Mouse (Mus musculus): ENCODE measurements around the gene Itga9.

Itga9 gene

GRCm38 (mm10) chr9:118822581-118822980 lies 216.1 kb downstream of the Itga9 start:
- no peak for DNase-seq (ENCODE audit: low spot score)

DNA sequence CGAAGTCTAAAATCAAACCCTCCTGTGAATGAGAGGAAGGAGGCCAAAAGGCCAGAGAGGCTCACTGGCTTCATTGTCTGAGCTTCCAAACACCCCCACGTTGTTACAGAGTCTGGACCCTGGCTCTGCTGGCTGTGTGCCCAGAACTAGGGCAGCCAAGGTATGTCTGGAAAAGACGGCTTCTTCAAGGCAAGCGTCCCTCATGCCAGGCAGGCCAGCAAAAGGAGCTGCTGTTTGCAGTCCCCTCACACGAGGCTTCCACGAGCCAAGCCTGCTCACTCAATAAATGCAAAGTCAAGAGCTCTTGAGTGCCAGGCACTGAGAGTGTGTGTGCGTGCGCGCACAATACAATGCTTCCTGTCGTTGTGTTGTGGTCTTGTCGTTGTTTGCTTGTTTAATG lies 224.6 kb downstream of the Itga9 start:
- DNase-seq (ENCODE audit: low spot score), result no peak

GRCm38 (mm10) chr9:118832533-118832932 lies 226.0 kb downstream of the Itga9 start:
- DNase-seq (ENCODE audit: low spot score), result no peak

DNA sequence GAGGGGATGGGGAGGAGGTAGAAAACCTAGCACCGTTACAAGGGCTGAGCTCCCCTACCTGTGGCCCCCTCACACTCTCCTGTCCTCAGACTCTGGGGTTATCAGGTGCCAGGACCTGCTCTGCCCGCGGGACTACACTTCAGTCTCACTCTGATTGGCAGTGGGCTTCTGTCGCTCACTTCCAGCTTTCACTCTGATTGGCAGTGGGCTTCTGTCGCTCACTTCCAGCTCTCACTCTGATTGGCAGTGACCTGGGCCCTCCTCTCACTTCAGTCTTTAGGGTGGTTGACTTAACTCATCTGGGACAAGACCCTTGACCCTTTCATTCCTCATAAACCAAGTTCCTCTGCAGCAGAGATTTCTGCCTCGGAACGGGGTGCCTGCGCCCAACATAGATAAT lies 226.9 kb downstream of the Itga9 start:
- DNase-seq (ENCODE audit: low spot score), result no peak

DNA sequence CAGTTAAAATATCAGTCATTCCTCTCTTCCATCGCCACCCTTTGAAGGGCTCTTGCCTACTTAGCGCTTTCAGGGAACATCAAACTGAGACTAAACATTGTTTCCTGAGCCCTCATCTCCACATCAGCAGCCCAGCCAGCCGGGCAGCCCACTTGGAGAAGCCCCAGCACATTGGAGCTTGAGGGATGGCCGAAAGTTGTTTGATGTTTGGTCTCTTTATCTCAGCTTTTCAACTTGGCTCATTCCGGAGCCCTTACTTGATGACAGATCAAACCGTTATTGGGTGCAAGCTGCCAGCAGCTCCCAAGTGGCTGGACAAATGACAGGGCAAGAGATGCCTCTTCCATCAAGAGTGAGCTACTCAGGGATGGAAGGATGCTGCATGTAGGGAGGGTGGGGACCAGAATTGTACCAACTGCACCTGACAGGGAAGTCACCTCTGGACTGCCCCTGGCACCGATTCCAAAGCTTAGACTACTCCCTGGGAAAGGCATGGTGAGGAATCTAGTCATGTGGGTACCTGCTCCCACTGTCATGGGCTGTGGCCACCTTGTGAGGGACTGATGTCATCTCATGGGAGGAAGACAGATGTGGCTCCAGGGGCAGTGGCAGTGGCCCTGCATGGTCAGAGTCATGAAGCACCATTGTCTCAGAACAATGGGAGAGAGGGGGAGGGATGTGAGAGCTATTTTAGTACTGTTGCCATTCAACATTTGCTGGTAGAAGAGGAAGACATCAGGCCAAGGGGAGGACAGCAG lies 232.6 kb downstream of the Itga9 start:
- DNase-seq (ENCODE audit: low spot score), result no peak

GRCm38 (mm10) chr9:118841247-118841646 lies 234.8 kb downstream of the Itga9 start:
- no peak for DNase-seq (ENCODE audit: low spot score)

DNA sequence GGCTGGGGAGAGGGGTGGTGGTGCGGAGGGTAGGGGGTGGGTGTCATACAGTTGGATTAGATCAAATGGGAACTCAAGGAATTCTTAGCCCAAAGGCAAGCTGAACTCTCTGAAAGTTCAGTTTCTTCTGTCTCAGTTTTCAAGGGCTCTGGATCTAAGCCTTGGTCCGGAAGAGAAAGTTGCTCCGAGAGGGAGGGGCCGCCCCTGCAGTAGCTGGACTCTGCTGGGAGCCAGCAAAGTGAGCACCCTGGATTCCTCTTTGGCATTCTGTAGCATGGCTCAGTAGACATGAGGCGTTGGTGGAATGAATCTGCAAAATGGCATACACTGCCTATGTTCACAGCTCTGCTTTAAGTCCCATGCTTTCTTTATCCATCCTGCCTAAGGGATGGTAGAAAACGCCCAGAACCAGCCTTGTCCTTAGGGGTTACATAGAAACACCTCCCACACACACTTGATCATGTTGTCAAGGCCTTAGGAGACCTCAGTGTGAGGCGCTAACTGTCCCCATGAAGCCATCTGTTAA lies 235.5 kb downstream of the Itga9 start:
- DNase-seq (ENCODE audit: low spot score), result no peak

DNA sequence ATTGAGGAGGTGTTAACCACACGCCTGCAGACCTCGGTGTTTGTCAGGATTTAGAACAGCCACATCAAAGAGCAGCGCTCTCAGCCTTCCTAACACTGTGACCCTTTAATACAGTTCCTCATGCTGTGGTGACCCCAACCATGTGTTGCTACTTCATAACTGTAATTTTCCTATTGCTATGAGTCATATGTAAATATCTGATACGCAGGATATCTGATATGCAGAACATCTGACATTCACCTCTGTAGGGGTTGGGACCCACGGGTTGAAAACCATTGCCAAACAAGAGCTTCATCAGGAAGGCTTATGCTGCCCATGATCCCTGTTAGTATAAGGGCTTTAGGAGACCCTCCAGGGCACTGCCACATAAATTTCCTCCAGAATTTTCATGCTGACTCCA lies 237.2 kb downstream of the Itga9 start:
- no peak for DNase-seq (ENCODE audit: low spot score)

DNA sequence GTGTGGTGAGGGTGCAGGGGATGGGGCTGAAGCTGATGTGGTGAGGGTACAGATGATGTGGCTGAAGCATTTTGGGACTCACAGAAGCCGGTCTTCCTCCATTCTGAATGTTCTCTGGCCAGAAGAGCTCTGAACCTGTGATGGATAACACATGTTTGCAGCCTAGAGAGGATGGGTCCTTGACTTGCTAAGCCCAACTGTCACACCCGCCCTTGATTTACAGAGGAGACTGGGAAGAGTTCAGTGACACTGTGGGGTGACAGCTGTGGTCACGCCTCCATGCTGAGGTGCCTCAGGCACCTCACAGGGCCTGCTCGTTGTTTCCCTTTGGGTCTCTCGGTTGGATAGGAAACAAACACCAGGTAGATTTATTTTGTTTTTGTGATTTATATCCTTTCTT lies 238.5 kb downstream of the Itga9 start:
- DNase-seq (ENCODE audit: low spot score), result no peak

- no peak for DNase-seq (ENCODE audit: low spot score)
These were observed 240.3 kb downstream of the Itga9 start for GRCm38 (mm10) chr9:118846766-118847165.

DNA sequence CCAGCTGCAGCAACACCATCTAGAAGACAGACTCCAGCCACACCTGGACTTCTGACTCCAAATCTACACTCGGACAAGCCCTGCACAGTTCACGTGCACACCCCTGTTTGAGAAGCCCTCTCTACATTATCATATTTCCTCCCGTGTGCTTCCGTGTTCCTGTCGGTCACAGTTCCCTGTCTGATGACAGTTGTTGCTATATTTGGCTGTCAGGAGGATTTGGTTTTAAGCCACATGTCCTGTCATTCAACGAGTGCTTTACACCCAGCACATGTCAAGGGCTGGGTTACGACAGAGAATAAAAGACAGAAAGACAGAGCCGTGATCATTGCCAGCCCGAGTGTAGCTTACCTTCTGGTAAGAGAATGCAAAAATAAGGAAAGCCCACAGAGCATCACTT lies 250.2 kb downstream of the Itga9 start:
- no peak for DNase-seq (ENCODE audit: low spot score)

DNA sequence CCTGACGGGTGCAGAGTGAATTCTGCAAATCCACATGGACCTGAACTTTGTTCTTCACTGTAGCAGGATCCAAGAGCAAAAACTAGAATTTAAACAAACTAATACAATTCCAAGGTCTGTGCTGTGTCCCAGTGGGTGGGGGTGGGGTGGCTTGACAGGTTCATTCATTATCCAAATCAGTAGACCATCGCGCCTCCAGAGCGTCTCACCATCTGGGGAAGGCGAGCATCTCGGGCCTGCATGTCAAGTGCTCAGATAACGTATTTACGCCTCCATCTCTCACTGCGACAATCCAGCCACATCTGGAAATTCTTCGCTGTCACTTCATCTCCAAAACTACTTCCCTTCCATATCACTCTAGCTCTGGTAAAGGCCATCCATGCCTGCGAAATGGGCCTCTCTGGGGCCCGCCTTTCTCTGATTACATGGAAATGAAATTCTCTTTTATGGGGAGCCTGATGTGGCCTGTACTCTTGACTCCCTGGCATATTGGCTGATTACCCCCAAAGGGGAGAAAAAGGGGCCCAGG lies 254.2 kb downstream of the Itga9 start:
- DNase-seq (ENCODE audit: low spot score), result no peak

DNA sequence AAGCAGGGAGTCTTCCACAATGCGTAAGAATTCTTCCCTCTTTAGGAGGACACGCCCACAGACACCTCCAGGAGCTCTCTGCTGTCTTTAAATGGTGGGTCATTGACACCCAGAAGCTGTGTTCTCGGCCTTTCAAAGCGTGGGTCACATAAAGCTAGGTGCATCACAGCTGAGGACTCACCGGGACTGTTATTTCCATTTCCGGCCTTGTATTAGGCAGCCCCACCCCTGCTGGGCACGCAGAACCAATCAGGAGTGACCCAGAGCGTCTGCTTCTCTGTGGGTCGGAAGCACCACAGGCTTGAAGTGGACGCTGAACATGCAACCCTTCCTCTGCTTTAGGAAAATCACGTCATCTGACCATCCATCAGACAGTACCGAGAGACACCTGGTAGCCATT lies 255.7 kb downstream of the Itga9 start:
- DNase-seq (ENCODE audit: low spot score), result no peak

DNA sequence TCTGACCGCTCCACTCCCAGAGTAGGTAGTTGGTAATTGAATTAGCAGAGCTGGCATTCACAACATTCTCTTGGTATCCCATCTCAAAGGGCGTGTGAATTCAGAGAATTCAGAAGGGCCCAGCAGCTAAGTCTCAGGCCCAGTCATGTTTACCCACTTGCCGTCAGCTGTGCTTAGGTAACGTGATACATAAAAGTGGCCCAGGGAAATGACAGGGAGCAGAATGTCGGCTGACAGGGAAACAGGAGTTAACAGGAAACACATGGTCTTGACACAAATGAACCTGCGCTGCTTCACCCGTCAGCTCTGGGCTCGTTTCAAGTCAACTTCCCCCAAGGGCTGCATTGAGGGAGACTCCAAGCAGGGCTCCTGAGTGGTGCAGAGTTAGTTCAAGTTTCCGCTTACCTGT lies 256.4 kb downstream of the Itga9 start:
- no peak for DNase-seq (ENCODE audit: low spot score)

- DNase-seq (ENCODE audit: low spot score), result no peak
These were observed 257.0 kb downstream of the Itga9 start for GRCm38 (mm10) chr9:118863528-118863927.

GRCm38 (mm10) chr9:118866949-118867348 lies 260.5 kb downstream of the Itga9 start:
- DNase-seq (ENCODE audit: low spot score), result no peak

DNA sequence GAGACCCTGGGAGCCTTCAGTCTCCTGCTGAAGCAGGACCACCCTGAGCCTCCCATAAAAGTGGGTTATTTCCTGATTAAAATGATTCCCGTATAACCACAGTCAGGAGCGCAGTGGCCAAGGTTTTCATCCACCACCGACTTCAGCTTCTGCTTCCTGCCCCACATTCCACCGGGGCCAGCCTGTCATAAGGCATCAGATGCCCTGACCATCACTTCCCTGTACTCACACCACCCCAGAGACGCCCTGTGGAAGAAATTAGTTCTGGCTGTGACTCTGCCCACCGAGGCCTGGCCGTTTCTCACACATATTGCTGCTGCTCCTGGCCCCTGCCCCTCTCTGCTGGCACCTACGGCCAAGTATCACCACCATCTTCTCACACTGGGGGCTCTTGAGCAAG lies 261.4 kb downstream of the Itga9 start:
- DNase-seq (ENCODE audit: low spot score), result no peak

DNA sequence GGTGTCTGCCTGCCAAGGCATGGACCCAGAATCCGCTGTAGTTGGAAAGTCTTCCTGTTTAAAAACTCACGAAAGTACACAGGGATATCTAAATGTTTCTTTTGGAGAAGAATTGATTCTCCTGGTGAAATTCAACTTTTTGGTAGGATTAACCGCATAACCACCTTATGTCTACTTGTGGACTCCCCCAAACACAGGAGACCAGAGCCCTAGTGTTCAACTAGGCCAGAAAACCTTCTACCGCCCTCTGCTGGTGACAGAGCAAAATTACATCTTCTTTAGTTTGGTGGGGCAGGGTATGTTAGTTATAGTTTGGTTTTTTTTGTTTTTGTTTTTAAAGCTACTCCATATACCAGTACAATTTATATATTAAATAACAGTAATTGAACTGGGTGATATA lies 264.6 kb downstream of the Itga9 start:
- no peak for DNase-seq (ENCODE audit: low spot score)

GRCm38 (mm10) chr9:118873031-118873430 lies 266.5 kb downstream of the Itga9 start:
- DNase-seq (ENCODE audit: low spot score), result no peak

GRCm38 (mm10) chr9:118873596-118873995 lies 267.1 kb downstream of the Itga9 start:
- DNase-seq (ENCODE audit: low spot score), result no peak

- no peak for DNase-seq (ENCODE audit: low spot score)
These were observed 269.2 kb downstream of the Itga9 start for GRCm38 (mm10) chr9:118875705-118876104.

GRCm38 (mm10) chr9:118876902-118877301 lies 270.4 kb downstream of the Itga9 start:
- no peak for DNase-seq (ENCODE audit: low spot score)

GRCm38 (mm10) chr9:118877365-118878008 lies 271.0 kb downstream of the Itga9 start:
- DNase-seq (ENCODE audit: low spot score), result no peak

Measured in layer of hippocampus, adult 9-10 months (tissue).